Mouse (Mus musculus): ENCODE measurements around the gene Ramp2. TPM values are rescaled to one million over a fixed set of nuclear protein-coding genes. Genes with fewer than 3 reads are reported as not detected.

Ramp2 gene
- polyA plus RNA-seq, 1 experiment from 2014 or later = 60.4 TPM

DNA sequence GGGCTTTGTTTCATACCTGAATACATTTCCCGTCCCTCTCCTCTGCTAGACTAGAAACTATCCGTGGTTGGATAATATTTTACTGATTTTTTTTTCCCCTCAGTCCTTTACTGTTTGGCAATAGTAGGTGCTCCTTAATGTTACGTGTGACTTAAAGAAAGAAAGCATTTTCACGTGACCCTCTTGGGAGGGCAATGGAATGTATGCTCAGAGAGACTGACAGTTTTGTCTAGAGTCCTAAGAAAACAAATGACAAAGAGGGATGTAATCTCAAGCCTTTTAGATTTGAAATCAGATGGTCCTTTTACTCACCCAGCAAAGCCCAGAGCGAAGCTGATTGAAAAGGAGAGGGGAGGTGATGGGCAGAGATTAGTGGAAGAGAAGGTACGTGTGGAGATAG, 20.1 kb downstream of the Ramp2 start:
- no peak overlapping the region for H3K4me3 ChIP-seq (ENCODE audit: low read depth, low read length)
- H3K4me2 ChIP-seq (ENCODE audit: low read depth, severe bottlenecking) = no peak overlapping the region; the same call in 1 of the 2 replicates
- peaks cover 16% of the 10 kb centered on the region; the same call in 1 of the 2 replicates for H3K4me1 ChIP-seq (ENCODE audit: control insufficient read depth, insufficient read depth, low read length)
- H3K36me3 ChIP-seq (ENCODE audit: control insufficient read depth, insufficient read depth, low read length) = no peaks in the 10 kb centered on the region
- DNase-seq (ENCODE audit: low spot score) (no peak), ATAC-seq (ENCODE audit: insufficient number of reproducible peaks, low FRiP score, low TSS enrichment, low read depth) (no peak)
- H3K27ac ChIP-seq (replicated peaks; ENCODE audit: low read depth, low read length) = no peak overlapping the region
- H3K9me3 ChIP-seq (ENCODE audit: control insufficient read depth, low read length) = no peaks in the 10 kb centered on the region
- 24% methylated on average over 6 of the region's 6 CpGs for WGBS
- H3K27me3 ChIP-seq (ENCODE audit: control insufficient read depth, insufficient read depth, low read length) = peaks cover 46% of the 10 kb centered on the region
- no peak overlapping the region for H3K9ac ChIP-seq (ENCODE audit: low read length)

DNA sequence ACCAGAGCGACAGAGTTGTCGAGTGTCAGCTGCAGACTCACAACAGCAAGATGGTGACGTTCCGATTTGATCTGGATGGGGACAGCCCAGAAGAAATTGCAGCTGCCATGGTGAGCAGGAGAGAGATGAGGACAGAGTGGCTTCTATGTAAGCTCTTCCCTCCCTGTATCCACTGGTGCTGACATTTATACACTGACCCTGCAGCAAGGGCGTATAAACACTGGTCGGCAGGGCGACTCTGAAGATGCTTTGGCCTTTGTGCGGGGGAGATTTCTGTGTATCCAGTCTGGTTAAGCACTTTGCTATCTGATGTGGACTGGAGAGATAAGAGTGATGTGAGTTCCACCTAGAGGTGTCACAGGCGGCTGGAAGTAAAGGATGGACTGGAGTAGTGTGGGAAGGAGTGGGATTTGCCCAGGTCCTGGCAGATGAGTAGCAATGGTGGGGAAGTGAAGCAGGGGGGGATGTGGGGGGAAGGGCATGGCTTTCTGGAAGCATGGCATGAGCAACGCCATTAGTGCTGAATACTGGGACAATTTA, 23.8 kb downstream of the Ramp2 start:
- 0 out of 2 replicates have a peak, but pooled peaks cover 4% of the 10 kb centered on the region for H3K4me1 ChIP-seq (ENCODE audit: control insufficient read depth, insufficient read depth, low read length)
- H3K9me3 ChIP-seq (ENCODE audit: control insufficient read depth, low read length) = no peaks in the 10 kb centered on the region
- WGBS = 17% methylated on average over 10 of the region's 10 CpGs
- no peak overlapping the region for H3K4me3 ChIP-seq (ENCODE audit: low read depth, low read length)
- H3K4me2 ChIP-seq (ENCODE audit: low read depth, severe bottlenecking) = no peak overlapping the region
- H3K9ac ChIP-seq (ENCODE audit: low read length) = no peak overlapping the region
- H3K36me3 ChIP-seq (ENCODE audit: control insufficient read depth, insufficient read depth, low read length) = no peaks in the 10 kb centered on the region
- no peak for DNase-seq (ENCODE audit: low spot score)
- H3K27me3 ChIP-seq (ENCODE audit: control insufficient read depth, insufficient read depth, low read length) = peaks cover 17% of the 10 kb centered on the region
- no peak for ATAC-seq (ENCODE audit: insufficient number of reproducible peaks, low FRiP score, low TSS enrichment, low read depth)
- no peak overlapping the region for H3K27ac ChIP-seq (replicated peaks; ENCODE audit: low read depth, low read length)

GRCm38 (mm10) chr11:101272446-101272845, 26.6 kb downstream of the Ramp2 start:
- peaks cover 2% of the 10 kb centered on the region; the same call in 1 of the 2 replicates for H3K36me3 ChIP-seq (ENCODE audit: control insufficient read depth, insufficient read depth, low read length)
- H3K4me1 ChIP-seq (ENCODE audit: control insufficient read depth, insufficient read depth, low read length) = peaks cover 6% of the 10 kb centered on the region
- H3K27ac ChIP-seq (replicated peaks; ENCODE audit: low read depth, low read length) = no peak overlapping the region
- H3K4me2 ChIP-seq (ENCODE audit: low read depth, severe bottlenecking) = no peak overlapping the region
- DNase-seq (ENCODE audit: low spot score) (no peak), ATAC-seq (ENCODE audit: insufficient number of reproducible peaks, low FRiP score, low TSS enrichment, low read depth) (no peak)
- H3K9ac ChIP-seq (ENCODE audit: low read length) = no peak overlapping the region
- no peaks in the 10 kb centered on the region for H3K9me3 ChIP-seq (ENCODE audit: control insufficient read depth, low read length)
- peaks cover 9% of the 10 kb centered on the region; the same call in 1 of the 2 replicates for H3K27me3 ChIP-seq (ENCODE audit: control insufficient read depth, insufficient read depth, low read length)
- WGBS = 83% methylated on average over 3 of the region's 3 CpGs
- H3K4me3 ChIP-seq (ENCODE audit: low read depth, low read length) = no peak overlapping the region

GRCm38 (mm10) chr11:101275309-101275708, 29.5 kb downstream of the Ramp2 start:
- no peak overlapping the region for H3K4me3 ChIP-seq (ENCODE audit: low read depth, low read length)
- DNase-seq (ENCODE audit: low spot score) = no peak
- WGBS = 68% methylated on average over 4 of the region's 4 CpGs
- H3K27ac ChIP-seq (replicated peaks; ENCODE audit: low read depth, low read length) = no peak overlapping the region
- H3K4me1 ChIP-seq (ENCODE audit: control insufficient read depth, insufficient read depth, low read length) = peaks cover 12% of the 10 kb centered on the region
- peaks cover 2% of the 10 kb centered on the region; the same call in 1 of the 2 replicates for H3K36me3 ChIP-seq (ENCODE audit: control insufficient read depth, insufficient read depth, low read length)
- H3K27me3 ChIP-seq (ENCODE audit: control insufficient read depth, insufficient read depth, low read length) = peaks cover 5% of the 10 kb centered on the region; the same call in 1 of the 2 replicates
- H3K9me3 ChIP-seq (ENCODE audit: control insufficient read depth, low read length) = no peaks in the 10 kb centered on the region
- H3K4me2 ChIP-seq (ENCODE audit: low read depth, severe bottlenecking) = no peak overlapping the region
- ATAC-seq (ENCODE audit: insufficient number of reproducible peaks, low FRiP score, low TSS enrichment, low read depth) = no peak
- H3K9ac ChIP-seq (ENCODE audit: low read length) = no peak overlapping the region

- Histone ChIP-seq H3K9me3 (ENCODE audit: control insufficient read depth, low read length) (no peaks in the 10 kb centered on the region), H3K9ac (ENCODE audit: low read length) (no peak overlapping the region), H3K4me3 (ENCODE audit: low read depth, low read length) (peak overlapping the region; percentile 3; the same call in 1 of the 2 replicates), H3K27me3 (ENCODE audit: control insufficient read depth, insufficient read depth, low read length) (peaks cover 5% of the 10 kb centered on the region; the same call in 1 of the 2 replicates), H3K36me3 (ENCODE audit: control insufficient read depth, insufficient read depth, low read length) (peaks cover 2% of the 10 kb centered on the region; the same call in 1 of the 2 replicates), H3K4me1 (ENCODE audit: control insufficient read depth, insufficient read depth, low read length) (peaks cover 12% of the 10 kb centered on the region), H3K27ac (replicated peaks; ENCODE audit: low read depth, low read length) (no peak overlapping the region), H3K4me2 (ENCODE audit: low read depth, severe bottlenecking) (peak overlapping the region; percentile 17; the same call in 1 of the 2 replicates)
- DNase-seq (ENCODE audit: low spot score) (no peak), ATAC-seq (ENCODE audit: insufficient number of reproducible peaks, low FRiP score, low TSS enrichment, low read depth) (no peak)
- WGBS = 29% methylated on average over 27 of the region's 27 CpGs
Measured at GRCm38 (mm10) chr11:101276319-101277070, 30.7 kb downstream of the Ramp2 start.

DNA sequence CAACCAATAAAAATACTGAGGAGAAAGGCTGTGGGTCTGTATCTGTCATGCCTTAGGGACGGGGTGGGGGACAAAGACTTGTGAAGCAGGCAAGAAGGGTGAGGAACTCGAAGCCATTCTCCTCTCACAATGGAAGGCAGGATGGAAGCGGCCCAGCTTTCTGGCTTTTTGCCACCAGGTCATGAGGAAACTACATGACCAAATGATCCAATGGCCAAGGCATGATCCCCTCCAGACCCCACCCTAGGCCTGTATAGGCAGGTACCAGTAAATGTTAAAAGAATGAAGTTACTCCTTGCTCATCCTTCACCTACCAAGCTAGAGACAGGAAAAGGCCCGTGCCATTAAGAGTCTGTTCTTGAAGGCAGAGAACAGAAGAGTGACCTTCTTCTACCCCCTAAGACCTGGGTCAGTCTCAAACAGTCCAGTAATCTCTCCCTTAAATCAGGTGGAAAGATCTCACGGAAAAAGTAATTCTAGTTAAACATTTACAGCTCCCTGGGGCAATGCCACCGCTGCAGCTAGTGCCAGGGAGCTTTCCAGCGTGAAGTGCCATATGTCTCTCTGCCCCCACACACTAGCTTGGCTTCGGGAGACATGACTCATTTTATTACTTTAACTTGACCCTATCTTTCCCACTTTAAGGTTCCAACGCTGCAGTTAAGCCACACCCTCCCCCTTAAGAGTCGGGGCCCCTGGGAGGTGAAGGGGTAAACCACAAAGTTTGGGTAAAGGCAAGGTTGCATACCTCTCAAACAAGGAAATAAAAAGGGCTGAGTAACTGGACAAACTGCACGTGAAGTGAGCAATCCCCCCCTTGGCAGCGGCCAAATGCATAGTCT, 31.8 kb downstream of the Ramp2 start:
- 68% methylated on average over 12 of the region's 12 CpGs for WGBS
- peaks cover 2% of the 10 kb centered on the region; the same call in 1 of the 2 replicates for H3K36me3 ChIP-seq (ENCODE audit: control insufficient read depth, insufficient read depth, low read length)
- DNase-seq (ENCODE audit: low spot score) (no peak), ATAC-seq (ENCODE audit: insufficient number of reproducible peaks, low FRiP score, low TSS enrichment, low read depth) (no peak)
- H3K9ac ChIP-seq (ENCODE audit: low read length) = no peak overlapping the region; the same call in 1 of the 2 replicates
- peak overlapping the region; percentile 58 for H3K4me3 ChIP-seq (ENCODE audit: low read depth, low read length)
- H3K4me2 ChIP-seq (ENCODE audit: low read depth, severe bottlenecking) = peak overlapping the region; percentile 42
- H3K27ac ChIP-seq (replicated peaks; ENCODE audit: low read depth, low read length) = no peak overlapping the region
- peaks cover 5% of the 10 kb centered on the region; the same call in 1 of the 2 replicates for H3K27me3 ChIP-seq (ENCODE audit: control insufficient read depth, insufficient read depth, low read length)
- H3K4me1 ChIP-seq (ENCODE audit: control insufficient read depth, insufficient read depth, low read length) = peaks cover 12% of the 10 kb centered on the region
- H3K9me3 ChIP-seq (ENCODE audit: control insufficient read depth, low read length) = no peaks in the 10 kb centered on the region

- Histone ChIP-seq H3K4me3 (ENCODE audit: low read depth, low read length) (peak within 1 kb of the TSS; percentile 58), H3K4me1 (ENCODE audit: control insufficient read depth, insufficient read depth, low read length) (peaks cover 12% of the 10 kb centered on the region), H3K9me3 (ENCODE audit: control insufficient read depth, low read length) (no peaks in the 10 kb centered on the region), H3K4me2 (ENCODE audit: low read depth, severe bottlenecking) (peak within 1 kb of the TSS; percentile 42), H3K36me3 (ENCODE audit: control insufficient read depth, insufficient read depth, low read length) (peaks cover 2% of the 10 kb centered on the region; the same call in 1 of the 2 replicates), H3K27ac (replicated peaks; ENCODE audit: low read depth, low read length) (no peak within 1 kb of the TSS), H3K27me3 (ENCODE audit: control insufficient read depth, insufficient read depth, low read length) (peaks cover 5% of the 10 kb centered on the region; the same call in 1 of the 2 replicates), H3K9ac (ENCODE audit: low read length) (peak within 1 kb of the TSS; percentile 74)
- peak; percentile 95 for ATAC-seq (ENCODE audit: insufficient number of reproducible peaks, low FRiP score, low TSS enrichment, low read depth)
- 9% methylated on average over 45 of the region's 45 CpGs for WGBS
- peak; percentile 90 for DNase-seq (ENCODE audit: low spot score)
Measured at GRCm38 (mm10) chr11:101278223-101279192, 32.7 kb downstream of the Ramp2 start, which contains the start of the genes Cntd1 and Coa3. Gene Cntd1, plus strand, starts transcription at chr11:101279012. Gene Coa3, minus strand, starts transcription at chr11:101279114.

All from limb, embryonic 11.5 days (tissue).